Mouse (Mus musculus): ENCODE data around the gene Trpt1. TPM values are rescaled to one million over a fixed set of nuclear protein-coding genes. Genes with fewer than 3 reads are reported as not detected.

Trpt1 gene
- polyA plus RNA-seq, 1 experiment = 29.6 TPM

- WGBS = 2% methylated on average over 55 of the region's 55 CpGs
- H3K4me1 ChIP-seq (ENCODE audit: control insufficient read depth, insufficient read depth, low read length) = peaks cover 12% of the 10 kb centered on the region
- peak; percentile 17; the same call in 1 of the 2 replicates for TF ChIP-seq CTCF (IDR thresholded peaks at IDR 0.05; ENCODE audit: borderline replicate concordance, insufficient read depth, low read depth, low read length)
- TF ChIP-seq POLR2A (IDR thresholded peaks at IDR 0.05; ENCODE audit: borderline replicate concordance, insufficient read depth, low read length) = no peak
- no peaks in the 10 kb centered on the region; the same call in 1 of the 2 replicates for H3K27me3 ChIP-seq (ENCODE audit: control insufficient read depth, insufficient read depth, low read length)
- peak overlapping the region; percentile 42 for H3K4me3 ChIP-seq (replicated peaks; ENCODE audit: insufficient read depth, low read depth, low read length)
- DNase-seq = no peak
- no peak overlapping the region for H3K27ac ChIP-seq (ENCODE audit: insufficient read depth, low read length)
Measured at GRCm38 (mm10) chr19:6969665-6970381, 26.1 kb upstream of the Trpt1 start.

- Histone ChIP-seq H3K27ac (ENCODE audit: insufficient read depth, low read length) (no peak overlapping the region), H3K4me1 (ENCODE audit: control insufficient read depth, insufficient read depth, low read length) (peaks cover 12% of the 10 kb centered on the region), H3K4me3 (replicated peaks; ENCODE audit: insufficient read depth, low read depth, low read length) (no peak overlapping the region), H3K27me3 (ENCODE audit: control insufficient read depth, insufficient read depth, low read length) (no peaks in the 10 kb centered on the region; the same call in 1 of the 2 replicates)
- WGBS = 26% methylated on average over 11 of the region's 11 CpGs
- DNase-seq = no peak
- no peak for TF ChIP-seq CTCF (IDR thresholded peaks at IDR 0.05; ENCODE audit: borderline replicate concordance, insufficient read depth, low read depth, low read length)
- TF ChIP-seq POLR2A (IDR thresholded peaks at IDR 0.05; ENCODE audit: borderline replicate concordance, insufficient read depth, low read length) = no peak
Measured at GRCm38 (mm10) chr19:6970460-6971085, 25.4 kb upstream of the Trpt1 start.

GRCm38 (mm10) chr19:6971644-6972043 is 24.3 kb upstream of the Trpt1 start:
- no peak overlapping the region for H3K27ac ChIP-seq (ENCODE audit: insufficient read depth, low read length)
- TF ChIP-seq POLR2A (IDR thresholded peaks at IDR 0.05; ENCODE audit: borderline replicate concordance, insufficient read depth, low read length) = no peak
- TF ChIP-seq CTCF (IDR thresholded peaks at IDR 0.05; ENCODE audit: borderline replicate concordance, insufficient read depth, low read depth, low read length) = no peak
- WGBS = 80% methylated on average over 6 of the region's 6 CpGs
- H3K4me1 ChIP-seq (ENCODE audit: control insufficient read depth, insufficient read depth, low read length) = peaks cover 12% of the 10 kb centered on the region
- H3K27me3 ChIP-seq (ENCODE audit: control insufficient read depth, insufficient read depth, low read length) = no peaks in the 10 kb centered on the region; the same call in 1 of the 2 replicates
- no peak overlapping the region for H3K4me3 ChIP-seq (replicated peaks; ENCODE audit: insufficient read depth, low read depth, low read length)
- no peak for DNase-seq

GRCm38 (mm10) chr19:6972247-6972917 is 23.5 kb upstream of the Trpt1 start:
- no peak overlapping the region for H3K4me3 ChIP-seq (replicated peaks; ENCODE audit: insufficient read depth, low read depth, low read length)
- no peak for DNase-seq
- no peak for TF ChIP-seq POLR2A (IDR thresholded peaks at IDR 0.05; ENCODE audit: borderline replicate concordance, insufficient read depth, low read length)
- TF ChIP-seq CTCF (IDR thresholded peaks at IDR 0.05; ENCODE audit: borderline replicate concordance, insufficient read depth, low read depth, low read length) = no peak
- no peak overlapping the region for H3K27ac ChIP-seq (ENCODE audit: insufficient read depth, low read length)
- no peaks in the 10 kb centered on the region; the same call in 1 of the 2 replicates for H3K27me3 ChIP-seq (ENCODE audit: control insufficient read depth, insufficient read depth, low read length)
- WGBS = 85% methylated on average over 13 of the region's 13 CpGs
- peaks cover 7% of the 10 kb centered on the region for H3K4me1 ChIP-seq (ENCODE audit: control insufficient read depth, insufficient read depth, low read length)

GRCm38 (mm10) chr19:6973581-6974190 is 22.2 kb upstream of the Trpt1 start:
- Histone ChIP-seq H3K4me1 (ENCODE audit: control insufficient read depth, insufficient read depth, low read length) (peaks cover 2% of the 10 kb centered on the region; the same call in 1 of the 2 replicates), H3K4me3 (replicated peaks; ENCODE audit: insufficient read depth, low read depth, low read length) (no peak overlapping the region), H3K27me3 (ENCODE audit: control insufficient read depth, insufficient read depth, low read length) (no peaks in the 10 kb centered on the region; the same call in 1 of the 2 replicates), H3K27ac (ENCODE audit: insufficient read depth, low read length) (no peak overlapping the region)
- 40% methylated on average over 12 of the region's 12 CpGs for WGBS
- TF ChIP-seq CTCF (IDR thresholded peaks at IDR 0.05; ENCODE audit: borderline replicate concordance, insufficient read depth, low read depth, low read length) (no peak), POLR2A (IDR thresholded peaks at IDR 0.05; ENCODE audit: borderline replicate concordance, insufficient read depth, low read length) (no peak)
- DNase-seq = no peak

- Histone ChIP-seq H3K4me1 (ENCODE audit: control insufficient read depth, insufficient read depth, low read length) (peaks cover 6% of the 10 kb centered on the region; the same call in 1 of the 2 replicates), H3K27me3 (ENCODE audit: control insufficient read depth, insufficient read depth, low read length) (no peaks in the 10 kb centered on the region; the same call in 1 of the 2 replicates), H3K4me3 (replicated peaks; ENCODE audit: insufficient read depth, low read depth, low read length) (peak within 1 kb of the TSS; percentile 97), H3K27ac (ENCODE audit: insufficient read depth, low read length) (no peak within 1 kb of the TSS)
- WGBS = under 1% methylated on average over 84 of the region's 84 CpGs
- no peak for TF ChIP-seq POLR2A (IDR thresholded peaks at IDR 0.05; ENCODE audit: borderline replicate concordance, insufficient read depth, low read length)
- TF ChIP-seq CTCF (IDR thresholded peaks at IDR 0.05; ENCODE audit: borderline replicate concordance, insufficient read depth, low read depth, low read length) = no peak
- peak; percentile 57 to 64 for DNase-seq
Measured at GRCm38 (mm10) chr19:6974211-6975205, 21.4 kb upstream of the Trpt1 start, which contains the start of gene Ppp1r14b. Ppp1r14b (plus strand) TSS chr19:6974968.

Data from cerebellum, adult 2 months (tissue).